13 mouse cellular contexts compared by ENCODE assay signal in the genomic region with DNA sequence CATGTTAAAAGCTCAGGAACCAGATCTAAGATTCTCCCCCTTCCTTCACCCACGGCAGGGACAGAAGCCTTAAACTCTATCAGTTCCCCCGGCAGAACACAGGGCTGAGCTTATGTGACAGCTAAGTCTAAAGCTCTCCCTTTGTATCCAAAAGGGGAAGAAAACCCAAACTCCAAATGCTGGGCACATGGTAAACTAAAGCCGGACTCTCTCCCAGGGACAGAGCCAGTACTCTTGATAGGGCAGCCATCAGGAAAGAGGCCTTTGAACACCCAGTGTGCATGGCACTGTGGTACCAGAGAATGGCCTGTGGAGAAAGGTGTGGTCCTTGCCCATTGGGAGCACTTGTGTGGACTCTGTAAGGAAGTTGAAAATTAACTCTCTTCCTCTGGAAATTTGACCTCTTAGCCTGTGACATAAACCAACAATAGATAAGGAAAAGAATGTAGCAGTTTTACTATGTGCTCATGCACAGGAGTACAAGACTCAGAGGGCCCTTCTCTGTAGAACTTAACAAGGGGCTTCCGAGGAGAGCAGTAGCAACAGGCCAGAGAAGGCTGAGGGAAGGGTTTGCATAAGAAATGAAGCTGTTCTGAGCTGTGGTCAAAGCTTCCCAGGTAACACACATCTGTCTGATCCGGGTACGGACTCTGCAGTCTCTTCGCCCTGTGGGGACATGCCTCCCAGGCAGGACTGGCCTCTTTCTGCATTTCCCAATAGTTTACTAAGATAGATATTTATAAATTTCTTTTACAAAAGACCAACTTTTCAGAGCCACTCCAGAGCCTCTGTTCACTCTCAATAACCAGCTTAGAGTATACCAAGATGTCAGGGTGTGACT.
DNase-seq lines count a peak whose midpoint lies in the region; ATAC-seq lines count a peak whose summit lies in the region.
"Had no signal": no experiment of that assay in that cellular context is flagged by ENCODE, and none has a peak within 500 bp of the region (broad histone marks: within the 10 kb centered on the region; RNA-seq: fewer than 3 reads in every experiment).

No protein-coding gene starts in this region.

- peaks cover 54% of the 10 kb centered on the region for H3K4me1 ChIP-seq in forebrain, embryonic 15.5 days
- peaks cover 37% of the 10 kb centered on the region for H3K4me1 ChIP-seq in forebrain, embryonic 14.5 days (ENCODE audit: control insufficient read depth, insufficient read depth, low read length)
- peaks cover 28% of the 10 kb centered on the region for H3K4me1 ChIP-seq in kidney, embryonic 16.5 days (ENCODE audit: insufficient read depth, low read length)
- peaks cover 43% of the 10 kb centered on the region for H3K4me1 ChIP-seq in neural tube, embryonic 15.5 days

- H3K36me3 ChIP-seq in forebrain, embryonic 15.5 days, result no peaks in the 10 kb centered on the region
- peaks cover 9% of the 10 kb centered on the region; the same call in 1 of the 2 replicates for H3K36me3 ChIP-seq in forebrain, embryonic 14.5 days (ENCODE audit: control insufficient read depth, insufficient read depth, low read length)
- no peaks in the 10 kb centered on the region for H3K36me3 ChIP-seq in kidney, embryonic 16.5 days (ENCODE audit: insufficient read depth, low read length)
- no peaks in the 10 kb centered on the region for H3K36me3 ChIP-seq in neural tube, embryonic 15.5 days

- no peaks in the 10 kb centered on the region for H3K9me3 ChIP-seq in forebrain, embryonic 15.5 days
- H3K9me3 ChIP-seq in forebrain, embryonic 14.5 days (replicated peaks; ENCODE audit: control insufficient read depth, low read length), result no peaks in the 10 kb centered on the region
- H3K9me3 ChIP-seq in kidney, embryonic 16.5 days (ENCODE audit: low read length), result no peaks in the 10 kb centered on the region
- H3K9me3 ChIP-seq in neural tube, embryonic 15.5 days (replicated peaks), result no peaks in the 10 kb centered on the region
- H3K9me3 ChIP-seq: megakaryocyte, embryonic 14.5 days had no signal

- ATAC-seq in forebrain, embryonic 15.5 days (replicated peaks), result no peak
- ATAC-seq in forebrain, embryonic 14.5 days, result no peak
- peak; percentile 35; the same call in 1 of the 2 replicates for ATAC-seq in kidney, embryonic 16.5 days (ENCODE audit: low FRiP score, low TSS enrichment)
- no peak for ATAC-seq in neural tube, embryonic 15.5 days (ENCODE audit: low FRiP score)
- ATAC-seq: activated CD4-positive, CD25-positive, alpha-beta regulatory T cell, adult 4 months had no signal

- no peaks in the 10 kb centered on the region for H3K27me3 ChIP-seq in forebrain, embryonic 15.5 days
- H3K27me3 ChIP-seq in forebrain, embryonic 14.5 days (replicated peaks; ENCODE audit: control insufficient read depth, insufficient read depth, low read length), result no peaks in the 10 kb centered on the region
- no peaks in the 10 kb centered on the region for H3K27me3 ChIP-seq in kidney, embryonic 16.5 days (ENCODE audit: insufficient read depth, low read length)
- H3K27me3 ChIP-seq in neural tube, embryonic 15.5 days (replicated peaks), result no peaks in the 10 kb centered on the region

- no peak for DNase-seq in forebrain, embryonic 14.5 days (ENCODE audit: low spot score)
- no peak for DNase-seq in kidney, adult 18-20 months
- DNase-seq in neural tube, embryonic 10.5 days (ENCODE audit: extremely low spot score, low spot score), result no peak
- DNase-seq in thymus, adult 18-20 months, result no peak
- no peak for DNase-seq in right cerebral cortex, postnatal 36 days (ENCODE audit: low spot score in 2 of 2)
- DNase-seq: B cell, adult 2 months; heart, postnatal 10 days; right cerebral cortex, postnatal 14 days had no signal

- no peak overlapping the region for H3K4me3 ChIP-seq in forebrain, embryonic 15.5 days
- no peak overlapping the region for H3K4me3 ChIP-seq in forebrain, embryonic 14.5 days (ENCODE audit: low read depth, low read length)
- no peak overlapping the region for H3K4me3 ChIP-seq in kidney, embryonic 16.5 days (ENCODE audit: low read length)
- no peak overlapping the region for H3K4me3 ChIP-seq in neural tube, embryonic 15.5 days (replicated peaks)

- H3K27ac ChIP-seq in forebrain, embryonic 15.5 days (replicated peaks), result 0 out of 2 replicates have a peak overlapping the region, but pooled peaks have one; percentile 3
- H3K27ac ChIP-seq in forebrain, embryonic 14.5 days (ENCODE audit: low read depth, low read length), result no peak overlapping the region
- peak overlapping the region; percentile 74 for H3K27ac ChIP-seq in kidney, embryonic 16.5 days (ENCODE audit: low read length)
- 0 out of 2 replicates have a peak overlapping the region, but pooled peaks have one; percentile 37 for H3K27ac ChIP-seq in neural tube, embryonic 15.5 days (replicated peaks)

- 71% methylated on average over 7 of the region's 7 CpGs for WGBS in forebrain, embryonic 15.5 days
- WGBS in forebrain, embryonic 14.5 days, result 68% methylated on average over 7 of the region's 7 CpGs
- WGBS in kidney, embryonic 16.5 days, result 56% methylated on average over 7 of the region's 7 CpGs
- 77% methylated on average over 7 of the region's 7 CpGs for WGBS in neural tube, embryonic 15.5 days

- H3K9ac ChIP-seq in forebrain, embryonic 15.5 days (replicated peaks), result no peak overlapping the region
- H3K9ac ChIP-seq in forebrain, embryonic 14.5 days (ENCODE audit: low read length), result no peak overlapping the region
- no peak overlapping the region for H3K9ac ChIP-seq in kidney, embryonic 16.5 days (replicated peaks; ENCODE audit: low read length)
- H3K9ac ChIP-seq in neural tube, embryonic 15.5 days (replicated peaks), result no peak overlapping the region

- no peak overlapping the region for H3K4me2 ChIP-seq in forebrain, embryonic 15.5 days (replicated peaks)
- no peak overlapping the region for H3K4me2 ChIP-seq in forebrain, embryonic 14.5 days (ENCODE audit: low read length)
- H3K4me2 ChIP-seq in kidney, embryonic 16.5 days (replicated peaks; ENCODE audit: low read depth, low read length), result no peak overlapping the region
- no peak overlapping the region for H3K4me2 ChIP-seq in neural tube, embryonic 15.5 days
